Mouse (Mus musculus): ENCODE results near the gene Kcnn3. TPM values are rescaled to one million over a fixed set of nuclear protein-coding genes. Genes with fewer than 3 reads are reported as not detected.
A peak's percentile ranks its signal among the peaks of the same experiment; 100 is the strongest.

Gene Kcnn3
- polyA plus RNA-seq, 1 experiment from 2014 or later: 1.4 TPM

GRCm38 (mm10) chr3:89667131-89667530 lies 147.2 kb downstream of the Kcnn3 start:
- Histone ChIP-seq H3K27ac (ENCODE audit: poor library complexity, severe bottlenecking) (no peak overlapping the region), H3K36me3 (no peaks in the 10 kb centered on the region), H3K9me3 (replicated peaks) (no peaks in the 10 kb centered on the region), H3K4me1 (replicated peaks) (peaks cover 32% of the 10 kb centered on the region), H3K9ac (peak overlapping the region; percentile 40; the same call in 1 of the 2 replicates), H3K4me3 (peak overlapping the region; percentile 32), H3K4me2 (peak overlapping the region; percentile 59), H3K27me3 (replicated peaks) (no peaks in the 10 kb centered on the region)
- WGBS: 14% methylated on average over 11 of the region's 11 CpGs
- no peak; the same call in 1 of the 2 replicates for ATAC-seq (ENCODE audit: insufficient number of reproducible peaks, low FRiP score)

- H3K4me1 ChIP-seq (replicated peaks): peaks cover 33% of the 10 kb centered on the region
- no peaks in the 10 kb centered on the region for H3K27me3 ChIP-seq (replicated peaks)
- H3K27ac ChIP-seq (ENCODE audit: poor library complexity, severe bottlenecking): peak overlapping the region; percentile 34
- no peaks in the 10 kb centered on the region for H3K9me3 ChIP-seq (replicated peaks)
- no peak overlapping the region for H3K4me3 ChIP-seq
- H3K36me3 ChIP-seq: no peaks in the 10 kb centered on the region
- H3K4me2 ChIP-seq: no peak overlapping the region
- WGBS: 28% methylated on average over 6 of the region's 6 CpGs
- H3K9ac ChIP-seq: no peak overlapping the region
- ATAC-seq (ENCODE audit: insufficient number of reproducible peaks, low FRiP score): peak; percentile 78
Measured at GRCm38 (mm10) chr3:89671334-89671733, 151.4 kb downstream of the Kcnn3 start.

- Histone ChIP-seq H3K27me3 (replicated peaks) (no peaks in the 10 kb centered on the region), H3K27ac (ENCODE audit: poor library complexity, severe bottlenecking) (no peak overlapping the region), H3K4me3 (no peak overlapping the region), H3K4me1 (replicated peaks) (peaks cover 23% of the 10 kb centered on the region), H3K9ac (no peak overlapping the region), H3K36me3 (no peaks in the 10 kb centered on the region), H3K4me2 (no peak overlapping the region), H3K9me3 (replicated peaks) (no peaks in the 10 kb centered on the region)
- 68% methylated on average over 12 of the region's 12 CpGs for WGBS
- no peak for ATAC-seq (ENCODE audit: insufficient number of reproducible peaks, low FRiP score)
Measured at GRCm38 (mm10) chr3:89672573-89673317, 152.8 kb downstream of the Kcnn3 start.

- Histone ChIP-seq H3K27ac (ENCODE audit: poor library complexity, severe bottlenecking) (no peak overlapping the region), H3K4me3 (no peak overlapping the region), H3K9me3 (replicated peaks) (no peaks in the 10 kb centered on the region), H3K9ac (no peak overlapping the region), H3K4me1 (replicated peaks) (peaks cover 8% of the 10 kb centered on the region), H3K4me2 (no peak overlapping the region), H3K36me3 (no peaks in the 10 kb centered on the region), H3K27me3 (replicated peaks) (peaks cover 18% of the 10 kb centered on the region)
- WGBS: 78% methylated on average over 5 of the region's 5 CpGs
- no peak for ATAC-seq (ENCODE audit: insufficient number of reproducible peaks, low FRiP score)
Measured at GRCm38 (mm10) chr3:89677617-89678016, 157.7 kb downstream of the Kcnn3 start.

GRCm38 (mm10) chr3:89686031-89686430 lies 166.1 kb downstream of the Kcnn3 start:
- Histone ChIP-seq H3K27me3 (replicated peaks) (peaks cover 23% of the 10 kb centered on the region), H3K4me2 (no peak overlapping the region), H3K4me3 (no peak overlapping the region), H3K27ac (ENCODE audit: poor library complexity, severe bottlenecking) (no peak overlapping the region), H3K9me3 (replicated peaks) (no peaks in the 10 kb centered on the region), H3K36me3 (no peaks in the 10 kb centered on the region), H3K4me1 (replicated peaks) (no peaks in the 10 kb centered on the region), H3K9ac (no peak overlapping the region)
- ATAC-seq (ENCODE audit: insufficient number of reproducible peaks, low FRiP score): no peak
- WGBS: 23% methylated on average over 5 of the region's 5 CpGs

GRCm38 (mm10) chr3:89688694-89689581 lies 169.0 kb downstream of the Kcnn3 start:
- ATAC-seq (ENCODE audit: insufficient number of reproducible peaks, low FRiP score): peak; percentile 59; the same call in 1 of the 2 replicates
- Histone ChIP-seq H3K36me3 (no peaks in the 10 kb centered on the region), H3K4me2 (peak overlapping the region; percentile 79), H3K4me3 (peak overlapping the region; percentile 50), H3K27ac (ENCODE audit: poor library complexity, severe bottlenecking) (no peak overlapping the region), H3K9me3 (replicated peaks) (0 out of 2 replicates have a peak, but pooled peaks cover 4% of the 10 kb centered on the region), H3K9ac (peak overlapping the region; percentile 55; the same call in 1 of the 2 replicates), H3K4me1 (replicated peaks) (no peaks in the 10 kb centered on the region), H3K27me3 (replicated peaks) (peaks cover 5% of the 10 kb centered on the region)
- WGBS: 6% methylated on average over 25 of the region's 25 CpGs

- Histone ChIP-seq H3K4me2 (no peak overlapping the region), H3K4me3 (no peak overlapping the region), H3K27me3 (replicated peaks) (peaks cover 5% of the 10 kb centered on the region; the same call in 1 of the 2 replicates), H3K36me3 (no peaks in the 10 kb centered on the region), H3K9ac (no peak overlapping the region), H3K27ac (ENCODE audit: poor library complexity, severe bottlenecking) (no peak overlapping the region), H3K9me3 (replicated peaks) (0 out of 2 replicates have a peak, but pooled peaks cover 4% of the 10 kb centered on the region), H3K4me1 (replicated peaks) (no peaks in the 10 kb centered on the region)
- 62% methylated on average over 9 of the region's 9 CpGs for WGBS
- ATAC-seq (ENCODE audit: insufficient number of reproducible peaks, low FRiP score): no peak
Measured at GRCm38 (mm10) chr3:89691776-89692175, 171.8 kb downstream of the Kcnn3 start.

GRCm38 (mm10) chr3:89696152-89696821 lies 176.3 kb downstream of the Kcnn3 start:
- no peak overlapping the region for H3K4me3 ChIP-seq
- no peaks in the 10 kb centered on the region for H3K27me3 ChIP-seq (replicated peaks)
- no peak overlapping the region for H3K4me2 ChIP-seq
- no peaks in the 10 kb centered on the region for H3K4me1 ChIP-seq (replicated peaks)
- H3K36me3 ChIP-seq: no peaks in the 10 kb centered on the region
- H3K9me3 ChIP-seq (replicated peaks): 0 out of 2 replicates have a peak, but pooled peaks cover 4% of the 10 kb centered on the region
- H3K27ac ChIP-seq (ENCODE audit: poor library complexity, severe bottlenecking): no peak overlapping the region
- H3K9ac ChIP-seq: no peak overlapping the region
- 82% methylated on average over 12 of the region's 12 CpGs for WGBS
- ATAC-seq (ENCODE audit: insufficient number of reproducible peaks, low FRiP score): no peak

- Histone ChIP-seq H3K27me3 (replicated peaks) (peaks cover 6% of the 10 kb centered on the region; the same call in 1 of the 2 replicates), H3K9me3 (replicated peaks) (0 out of 2 replicates have a peak, but pooled peaks cover under 1% of the 10 kb centered on the region)
- 73% methylated on average over 1 of the region's 1 CpGs for WGBS
Measured at GRCm38 (mm10) chr3:89698958-89699357, 179.0 kb downstream of the Kcnn3 start.

GRCm38 (mm10) chr3:89700461-89700860 lies 180.5 kb downstream of the Kcnn3 start:
- ATAC-seq (ENCODE audit: insufficient number of reproducible peaks, low FRiP score): no peak
- Histone ChIP-seq H3K4me2 (no peak overlapping the region), H3K27ac (ENCODE audit: poor library complexity, severe bottlenecking) (no peak overlapping the region), H3K27me3 (replicated peaks) (peaks cover 6% of the 10 kb centered on the region; the same call in 1 of the 2 replicates), H3K36me3 (no peaks in the 10 kb centered on the region), H3K4me3 (no peak overlapping the region), H3K9me3 (replicated peaks) (no peaks in the 10 kb centered on the region), H3K4me1 (replicated peaks) (no peaks in the 10 kb centered on the region), H3K9ac (no peak overlapping the region)
- WGBS: 82% methylated on average over 11 of the region's 11 CpGs

More at GRCm38 (mm10) chr3:89698958-89699357, 179.0 kb downstream of the Kcnn3 start:
- Histone ChIP-seq H3K27ac (ENCODE audit: poor library complexity, severe bottlenecking) (no peak overlapping the region), H3K36me3 (no peaks in the 10 kb centered on the region), H3K9ac (no peak overlapping the region), H3K4me2 (no peak overlapping the region), H3K4me3 (no peak overlapping the region), H3K4me1 (replicated peaks) (no peaks in the 10 kb centered on the region)
- no peak for ATAC-seq (ENCODE audit: insufficient number of reproducible peaks, low FRiP score)

Measured in heart, embryonic 12.5 days (tissue).